Mouse (Mus musculus) heart, postnatal 0 days (tissue): ENCODE results near the gene Tmem40.

Source experiments
- CTCF ChIP-seq: IDR thresholded peaks from 2 replicates; pipeline ENCODE4 v1.5.1; 2016; ENCODE audit warnings: antibody characterized with exemption, control low read depth, low read depth
- EP300 ChIP-seq: IDR thresholded peaks from 2 replicates; pipeline ENCODE4 v1.6.1; 2016; ENCODE audit warnings: antibody characterized with exemption, low read depth

GRCm38 (mm10) chr6:115730560-115731342 lies 31.5 kb downstream of the Tmem40 start:
- TF ChIP-seq CTCF: no peak
- no peak for TF ChIP-seq EP300
